Mouse (Mus musculus) monocyte, adult 2 months (primary cell): Measurements from ENCODE around the gene Cox15.

ENCODE experiments used
- DNase-seq, 2 experiments: peaks; one replicate each; pipeline ENCODE4 v3.0.0; 2022; ENCODE audit warnings: low spot score in 2 of 2, low read depth in 1 of 2

Gene Cox15

GRCm38 (mm10) chr19:43709317-43709716 lies 43.5 kb downstream of the Cox15 start:
- DNase-seq, result no peak

GRCm38 (mm10) chr19:43708206-43708605 lies 44.6 kb downstream of the Cox15 start:
- DNase-seq, result no peak

- DNase-seq, result no peak
These were observed 47.9 kb downstream of the Cox15 start for GRCm38 (mm10) chr19:43704787-43705497.

- no peak for DNase-seq
These were observed 48.6 kb downstream of the Cox15 start for GRCm38 (mm10) chr19:43704211-43704610.

- DNase-seq, result no peak
These were observed 53.0 kb downstream of the Cox15 start for GRCm38 (mm10) chr19:43699763-43700155.

- no peak for DNase-seq
These were observed 53.6 kb downstream of the Cox15 start for GRCm38 (mm10) chr19:43699021-43699762.

- no peak for DNase-seq
These were observed 55.0 kb downstream of the Cox15 start for GRCm38 (mm10) chr19:43697666-43698370.

- DNase-seq, result no peak
These were observed 57.3 kb downstream of the Cox15 start for GRCm38 (mm10) chr19:43695514-43695964.

- DNase-seq, result no peak
These were observed 60.0 kb downstream of the Cox15 start for GRCm38 (mm10) chr19:43692815-43693214.

GRCm38 (mm10) chr19:43689419-43690246 lies 63.2 kb downstream of the Cox15 start, which contains the start of gene Entpd7:
Gene Entpd7, plus strand, starts transcription at chr19:43689672.
- DNase-seq, result peak; percentile 87 to 91
